Mouse (Mus musculus) gastrocnemius, adult 2 months (tissue): ENCODE results near the gene Tfpt. TPM values are rescaled to one million over a fixed set of nuclear protein-coding genes. Genes with fewer than 3 reads are reported as not detected.
"Not testable (repeated sequence)": the region's sequence is repeated elsewhere in the genome, so short reads cannot be mapped to it uniquely, and the experiment has no call there.

ENCODE experiments used
- DNase-seq: peaks from one replicate; pipeline ENCODE4 v3.0.0; 2022
- H3K27ac ChIP-seq: fragments of 200-600 bp; 2 replicates; pipeline ENCODE4 v1.8.1; 2022; ENCODE audit warnings: mild to moderate bottlenecking
- H3K4me3 ChIP-seq: fragments of 200-600 bp; 2 replicates; pipeline ENCODE4 v1.8.1; 2022; ENCODE audit warnings: mild to moderate bottlenecking, moderate library complexity
- CTCF ChIP-seq: fragments of 200-600 bp; IDR thresholded peaks from 2 replicates; pipeline ENCODE4 v1.8.1; 2022; ENCODE audit warnings: antibody characterized with exemption, mild to moderate bottlenecking, moderate library complexity
- intact Hi-C: fragments of 180-260 bp; cut with DNase I; formaldehyde crosslinking; loops from one replicate; pipeline ENCODE4 v1.15.1; 2025
- total RNA-seq, 2 experiments: library from RNA; stranded (reverse); gene quantifications; 2 replicates each; pipeline ENCODE4 v1.2.3; 2021

The Tfpt gene
- total RNA-seq, 2 experiments from 2014 or later, result 14.0 to 16.2 TPM

GRCm38 (mm10) chr7:3616057-3616388 is 13.7 kb downstream of the Tfpt start, which contains the start of gene Oscar:
Oscar (minus strand) TSS chr7:3616157.
- intact Hi-C loops, result loop anchor here (5.0 to 10.0 kb wide), 2 partner anchors 284 to 519 kb away; partner anchors contain the start of genes Cacng7 and Leng8
- peak within 1 kb of the TSS; percentile 83 for H3K4me3 ChIP-seq
- DNase-seq, result no peak
- peak within 1 kb of the TSS; percentile 92 for H3K27ac ChIP-seq
- TF ChIP-seq CTCF, result no peak

- no peak for DNase-seq
- intact Hi-C loops, result loop anchor here (10.0 kb wide), 1 partner anchor 521 kb away; the partner anchor contains the start of gene Leng8
These were observed 15.7 kb downstream of the Tfpt start for GRCm38 (mm10) chr7:3614021-3614420.

GRCm38 (mm10) chr7:3611006-3611405 is 18.7 kb downstream of the Tfpt start:
- no peak for TF ChIP-seq CTCF
- Histone ChIP-seq H3K4me3 (no peak overlapping the region), H3K27ac (no peak overlapping the region)
- DNase-seq, result no peak
- intact Hi-C loops, result loop anchor here (10.0 kb wide), 1 partner anchor 524 kb away; the partner anchor contains the start of gene Leng8

More at GRCm38 (mm10) chr7:3614021-3614420, 15.7 kb downstream of the Tfpt start:
- no peak for TF ChIP-seq CTCF
- H3K4me3 ChIP-seq, result no peak overlapping the region
- no peak overlapping the region for H3K27ac ChIP-seq

- H3K27ac ChIP-seq, result no peak overlapping the region
- DNase-seq, result no peak
- TF ChIP-seq CTCF, result no peak
- H3K4me3 ChIP-seq, result no peak overlapping the region
- intact Hi-C loops, result loop anchor here (10.0 kb wide), 1 partner anchor 524 kb away; the partner anchor contains the start of gene Leng8
These were observed 19.3 kb downstream of the Tfpt start for GRCm38 (mm10) chr7:3610437-3610836.

GRCm38 (mm10) chr7:3609082-3609481 is 20.6 kb downstream of the Tfpt start:
- no peak for TF ChIP-seq CTCF
- Histone ChIP-seq H3K27ac (peak overlapping the region; percentile 48; the same call in 1 of the 2 replicates), H3K4me3 (no peak overlapping the region)
- intact Hi-C loops, result no loop called here
- peak; percentile 57 for DNase-seq

GRCm38 (mm10) chr7:3608668-3609067 is 21.1 kb downstream of the Tfpt start:
- TF ChIP-seq CTCF, result no peak
- no peak for DNase-seq
- no peak overlapping the region for H3K4me3 ChIP-seq
- intact Hi-C loops, result no loop called here
- peak overlapping the region; percentile 48; the same call in 1 of the 2 replicates for H3K27ac ChIP-seq

- intact Hi-C loops, result no loop called here
- no peak for DNase-seq
- Histone ChIP-seq H3K27ac (no peak overlapping the region), H3K4me3 (no peak overlapping the region)
- no peak for TF ChIP-seq CTCF
These were observed 22.3 kb downstream of the Tfpt start for GRCm38 (mm10) chr7:3607391-3607790.

- peak; percentile 56 for TF ChIP-seq CTCF
- H3K4me3 ChIP-seq, result no peak overlapping the region
- no peak for DNase-seq
- intact Hi-C loops, result no loop called here
- H3K27ac ChIP-seq, result no peak overlapping the region
These were observed 22.9 kb downstream of the Tfpt start for GRCm38 (mm10) chr7:3606798-3607197.

- Histone ChIP-seq H3K4me3 (no peak overlapping the region), H3K27ac (no peak overlapping the region)
- DNase-seq, result peak; percentile 57
- TF ChIP-seq CTCF, result peak; percentile 84
- intact Hi-C loops, result no loop called here
These were observed 28.6 kb downstream of the Tfpt start for GRCm38 (mm10) chr7:3601119-3601518.

GRCm38 (mm10) chr7:3597755-3598154 is 32.0 kb downstream of the Tfpt start:
- DNase-seq, H3K4me3 ChIP-seq, intact Hi-C loops, H3K27ac ChIP-seq: not testable (repeated sequence)

GRCm38 (mm10) chr7:3595146-3595545 is 34.6 kb downstream of the Tfpt start:
- no peak for DNase-seq
- Histone ChIP-seq H3K4me3 (no peak overlapping the region), H3K27ac (no peak overlapping the region)
- intact Hi-C loops, result no loop called here
- TF ChIP-seq CTCF, result no peak

GRCm38 (mm10) chr7:3594686-3595085 is 35.0 kb downstream of the Tfpt start:
- Histone ChIP-seq H3K4me3 (no peak overlapping the region), H3K27ac (no peak overlapping the region)
- DNase-seq, result no peak
- intact Hi-C loops, result no loop called here
- TF ChIP-seq CTCF, result no peak

GRCm38 (mm10) chr7:3593855-3594254 is 35.9 kb downstream of the Tfpt start:
- no peak overlapping the region for H3K27ac ChIP-seq
- intact Hi-C loops, result no loop called here
- no peak for DNase-seq
- no peak overlapping the region for H3K4me3 ChIP-seq
- no peak for TF ChIP-seq CTCF

- Histone ChIP-seq H3K27ac (no peak overlapping the region), H3K4me3 (no peak overlapping the region)
- intact Hi-C loops, result no loop called here
- DNase-seq, result no peak
- TF ChIP-seq CTCF, result no peak; the same call in 1 of the 2 replicates
These were observed 38.2 kb downstream of the Tfpt start for GRCm38 (mm10) chr7:3591534-3591933.

- intact Hi-C loops, result no loop called here
- H3K4me3 ChIP-seq, result no peak overlapping the region
- DNase-seq, result no peak
These were observed 39.2 kb downstream of the Tfpt start for GRCm38 (mm10) chr7:3590550-3590949.

More at GRCm38 (mm10) chr7:3590550-3590949, 39.2 kb downstream of the Tfpt start:
- H3K27ac ChIP-seq, result no peak overlapping the region
- TF ChIP-seq CTCF, result no peak
